Mouse (Mus musculus) midbrain, embryonic 16.5 days (tissue): ENCODE data around the gene Ccdc106. TPM values are rescaled to one million over a fixed set of nuclear protein-coding genes. Genes with fewer than 3 reads are reported as not detected.

Source experiments
- polyA plus RNA-seq: library from polyadenylated mRNA; unstranded; fragments of >200 nt; fragmentation: Nextera tagmentation; extraction: Ambion mirVana; gene quantifications from 2 replicates; pipeline ENCODE4 v1.2.1, GENCODE M21; 2015

Ccdc106 gene
- polyA plus RNA-seq, 1 experiment from 2014 or later: 73.1 TPM

Other genes starting within 250 kb of the Ccdc106 start
- gene Fam71e2, start 249.3 kb upstream of the Ccdc106 start, polyA plus RNA-seq: not detected in 2 replicates
- gene Il11, start 237.7 kb upstream of the Ccdc106 start, polyA plus RNA-seq: 1.3 TPM in 2 replicates
- gene Tmem190, start 237.6 kb upstream of the Ccdc106 start, polyA plus RNA-seq: 0.48 and 0.73 TPM in 2 replicates
- 6.2 and 6.5 TPM in 2 replicates for gene Tmem238, start 230.9 kb upstream of the Ccdc106 start, polyA plus RNA-seq
- 201 and 213 TPM in 2 replicates for gene Rpl28, start 227.7 kb upstream of the Ccdc106 start, polyA plus RNA-seq
- 226 and 253 TPM in 2 replicates for gene Ube2s, start 208.0 kb upstream of the Ccdc106 start, polyA plus RNA-seq
- gene Shisa7, start 175.9 kb upstream of the Ccdc106 start, polyA plus RNA-seq: 14.0 and 14.6 TPM in 2 replicates
- 3.6 and 5.0 TPM in 2 replicates for gene Isoc2b, start 150.3 kb upstream of the Ccdc106 start, polyA plus RNA-seq
- 0.46 and 0.57 TPM in 2 replicates for gene Isoc2a, start 143.4 kb upstream of the Ccdc106 start, polyA plus RNA-seq
- 0.32 and 0.38 TPM in 2 replicates for gene Gm36210, start 114.0 kb upstream of the Ccdc106 start, polyA plus RNA-seq
- gene Zfp628, start 105.3 kb upstream of the Ccdc106 start, polyA plus RNA-seq: 3.1 and 3.6 TPM in 2 replicates
- 48.2 and 49.4 TPM in 2 replicates for gene Nat14, start 98.5 kb upstream of the Ccdc106 start, polyA plus RNA-seq
- 0.72 and 0.85 TPM in 2 replicates for gene Ssc5d, start 94.8 kb upstream of the Ccdc106 start, polyA plus RNA-seq
- 0.18 TPM in 1 of 2 replicates, not detected in the other for gene Sbk2, start 56.1 kb upstream of the Ccdc106 start, polyA plus RNA-seq
- gene Sbk3, start 49.4 kb upstream of the Ccdc106 start, polyA plus RNA-seq: 0.60 and 0.93 TPM in 2 replicates
- 56.3 and 69.2 TPM in 2 replicates for gene Zfp579, start 24.4 kb upstream of the Ccdc106 start, polyA plus RNA-seq
- gene Zfp524, start 6.1 kb upstream of the Ccdc106 start, polyA plus RNA-seq: 6.7 and 7.9 TPM in 2 replicates
- gene Fiz1, start 5.9 kb upstream of the Ccdc106 start, polyA plus RNA-seq: 30.7 and 35.5 TPM in 2 replicates
- gene Gm44973, start 5.1 kb upstream of the Ccdc106 start, polyA plus RNA-seq: 0.41 and 1.0 TPM in 2 replicates
- 6.6 and 7.2 TPM in 2 replicates for gene Zfp865, start 177 bp upstream of the Ccdc106 start, polyA plus RNA-seq
- not detected in 2 replicates for gene 4632433K11Rik, start 13.6 kb downstream of the Ccdc106 start, polyA plus RNA-seq
- gene Zfp784, start 17.9 kb downstream of the Ccdc106 start, polyA plus RNA-seq: 10.5 and 10.8 TPM in 2 replicates
- gene Zfp580, start 31.0 kb downstream of the Ccdc106 start, polyA plus RNA-seq: 101 and 117 TPM in 2 replicates
- 96.7 and 103 TPM in 2 replicates for gene U2af2, start 41.6 kb downstream of the Ccdc106 start, polyA plus RNA-seq
- 107 and 120 TPM in 2 replicates for gene Epn1, start 59.7 kb downstream of the Ccdc106 start, polyA plus RNA-seq
- gene Rfpl4, start 96.4 kb downstream of the Ccdc106 start, polyA plus RNA-seq: not detected in 2 replicates
- gene Rasl2-9, start 105.4 kb downstream of the Ccdc106 start, polyA plus RNA-seq: 0.89 and 0.98 TPM in 2 replicates
- gene Vmn1r55, start 129.1 kb downstream of the Ccdc106 start, polyA plus RNA-seq: 0.02 TPM in 1 of 2 replicates, not detected in the other
- not detected in 2 replicates for gene Vmn1r56, start 176.2 kb downstream of the Ccdc106 start, polyA plus RNA-seq
- gene Vmn1r57, start 197.9 kb downstream of the Ccdc106 start, polyA plus RNA-seq: not detected in 2 replicates